Mouse (Mus musculus) MN1 (cell line): ENCODE data around the gene Vcpkmt.
"Not testable (repeated sequence)": the region's sequence is repeated elsewhere in the genome, so short reads cannot be mapped to it uniquely, and the experiment has no call there.

Experiments
- DNase-seq: peaks from one replicate; pipeline ENCODE4 v3.0.0-alpha.2; 2016; ENCODE audit warnings: low spot score

The Vcpkmt gene

DNA sequence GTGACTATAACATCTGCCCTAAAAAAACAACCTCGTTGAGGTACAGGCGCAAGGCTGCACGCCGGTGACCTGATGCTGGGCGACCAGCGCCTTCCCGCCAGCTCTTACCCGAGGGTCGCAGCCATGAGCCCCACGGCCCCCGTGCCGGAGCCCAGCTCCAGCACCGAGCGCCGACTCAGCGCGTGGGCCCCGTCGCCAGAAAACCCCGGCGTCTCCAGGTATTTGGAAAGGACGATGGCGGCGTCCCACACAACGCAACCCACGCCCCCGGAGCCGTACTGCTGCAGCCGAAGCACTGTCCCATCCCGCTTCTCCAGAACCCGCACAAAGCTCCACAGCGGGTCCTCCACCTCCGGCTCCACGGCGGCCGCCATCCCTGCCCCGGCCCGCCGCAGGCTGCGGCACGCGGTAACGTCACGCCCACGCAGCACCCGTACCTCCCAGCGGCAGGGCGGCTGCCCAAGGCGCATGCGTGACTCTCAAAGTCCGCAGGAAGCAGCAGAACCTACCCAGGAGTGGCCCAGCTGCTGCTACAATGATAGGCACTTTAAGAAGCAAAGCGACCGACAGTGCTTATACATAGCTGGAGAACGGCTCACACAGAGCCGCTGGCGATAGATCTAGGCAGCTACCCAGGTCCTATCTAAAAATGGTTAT is at the start of gene Vcpkmt:
Vcpkmt (minus strand) TSS at position 416 of the 657 bp plus-strand sequence.
- peak; percentile 91 for DNase-seq

DNA sequence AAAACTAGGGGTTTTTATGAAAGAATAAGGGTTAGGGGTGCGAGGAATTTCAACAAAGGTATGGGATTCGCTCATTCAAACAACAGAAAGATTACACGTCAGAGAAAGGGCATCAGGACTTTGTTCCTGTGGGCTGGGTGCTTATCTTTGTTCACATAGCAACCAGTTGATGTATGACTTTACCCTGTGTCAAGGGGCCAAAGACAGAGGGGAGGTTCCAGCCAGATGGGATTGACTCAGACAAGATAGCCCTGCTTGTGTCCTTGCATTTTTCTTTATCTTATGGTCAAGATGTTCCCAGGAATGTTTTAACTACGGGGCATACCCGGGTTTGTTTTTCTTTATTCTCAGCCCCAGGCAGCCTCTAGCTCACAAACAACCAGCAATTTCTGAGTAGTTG is 35.8 kb upstream of the Vcpkmt start:
- DNase-seq, result not testable (repeated sequence)

DNA sequence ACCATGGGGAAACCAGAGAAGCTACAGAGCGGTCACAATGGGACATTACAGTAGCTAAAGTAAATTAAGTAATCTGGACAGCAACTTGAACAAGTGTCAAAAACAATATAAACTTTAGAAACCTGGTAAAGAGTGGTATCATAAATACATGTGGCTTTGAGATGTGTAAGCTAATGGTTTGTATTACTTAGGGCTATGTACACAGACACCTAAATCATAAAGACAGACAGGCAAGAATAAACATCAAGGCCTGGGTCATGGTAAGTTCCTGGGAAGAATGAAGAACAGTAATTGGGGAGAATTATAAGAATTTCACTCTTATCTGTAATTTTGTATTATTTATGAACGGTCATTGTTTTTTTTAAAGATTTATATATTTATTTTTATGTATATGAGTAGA is 21.5 kb upstream of the Vcpkmt start:
- no peak for DNase-seq

DNA sequence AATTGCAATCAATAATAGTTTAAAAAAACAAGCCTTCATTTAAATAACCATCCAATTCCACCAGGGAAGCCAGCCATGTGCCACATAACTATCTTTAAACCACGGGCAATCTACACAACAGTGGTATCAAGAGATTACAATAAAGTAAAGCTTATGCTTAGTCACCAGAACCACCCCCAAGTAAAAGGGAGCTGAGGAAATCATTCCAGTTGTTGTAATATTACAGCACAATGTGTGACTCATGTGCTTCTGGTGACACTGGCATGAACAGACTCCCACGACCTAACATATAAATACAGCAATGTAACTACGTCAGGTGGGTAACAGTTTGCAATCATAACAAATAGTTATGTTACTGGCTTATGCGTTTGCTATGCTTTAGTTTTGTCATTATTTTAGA is 14.6 kb upstream of the Vcpkmt start:
- no peak for DNase-seq

DNA sequence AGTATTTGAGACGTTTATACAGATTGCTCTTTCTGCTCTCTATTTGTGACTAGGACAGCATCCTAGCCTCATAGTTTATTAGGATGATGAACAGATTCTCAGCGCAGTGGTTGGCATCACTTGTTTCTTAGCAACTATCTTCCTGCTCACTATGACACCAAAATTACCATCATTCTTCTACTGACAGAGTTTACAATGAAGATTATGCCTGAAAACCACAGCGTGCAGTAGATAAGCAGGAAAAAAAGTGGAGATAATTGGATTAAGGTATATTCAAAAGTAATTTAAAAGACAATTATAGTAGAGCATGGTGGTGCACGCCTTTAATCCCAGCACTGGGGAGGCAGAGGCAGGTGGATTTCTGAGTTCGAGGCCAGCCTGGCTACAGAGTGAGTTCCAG is 10.3 kb upstream of the Vcpkmt start:
- DNase-seq, result no peak

DNA sequence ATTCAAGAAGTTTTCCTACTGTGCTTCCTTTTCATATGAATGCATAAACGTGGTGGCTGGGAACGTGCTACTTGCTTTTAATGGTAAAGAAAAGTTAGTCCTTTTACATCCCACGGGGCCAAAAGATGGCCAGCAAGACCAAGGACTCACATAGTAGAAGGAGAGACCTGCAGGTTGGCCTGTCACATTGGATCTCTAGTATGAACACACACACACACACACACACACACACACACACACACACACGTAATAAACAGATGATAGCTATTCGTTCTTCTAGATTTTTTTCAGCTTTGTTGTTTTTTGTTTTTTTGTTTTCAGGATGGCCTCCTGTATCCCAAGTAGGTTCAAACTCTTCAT is 422 bp upstream of the Vcpkmt start:
- no peak for DNase-seq

DNA sequence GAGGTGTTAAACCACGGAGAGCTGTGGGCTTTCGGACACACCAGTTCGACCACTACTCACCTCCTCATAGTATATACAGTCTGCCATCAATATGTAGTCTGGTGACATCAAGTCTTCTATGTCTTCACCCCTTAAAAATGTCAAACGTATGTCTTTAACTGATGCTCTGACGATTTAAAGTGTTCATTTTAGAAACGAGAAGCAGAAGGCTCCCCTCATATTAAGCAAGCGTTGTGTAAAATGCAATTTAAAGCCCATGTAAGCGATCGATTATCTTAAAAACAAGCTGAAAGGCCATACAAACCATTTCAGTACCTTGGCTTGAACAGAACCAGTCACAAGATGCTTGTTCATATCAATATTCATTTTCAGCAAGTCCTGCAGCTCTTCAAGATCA is 614 bp downstream of the Vcpkmt start:
- no peak for DNase-seq

DNA sequence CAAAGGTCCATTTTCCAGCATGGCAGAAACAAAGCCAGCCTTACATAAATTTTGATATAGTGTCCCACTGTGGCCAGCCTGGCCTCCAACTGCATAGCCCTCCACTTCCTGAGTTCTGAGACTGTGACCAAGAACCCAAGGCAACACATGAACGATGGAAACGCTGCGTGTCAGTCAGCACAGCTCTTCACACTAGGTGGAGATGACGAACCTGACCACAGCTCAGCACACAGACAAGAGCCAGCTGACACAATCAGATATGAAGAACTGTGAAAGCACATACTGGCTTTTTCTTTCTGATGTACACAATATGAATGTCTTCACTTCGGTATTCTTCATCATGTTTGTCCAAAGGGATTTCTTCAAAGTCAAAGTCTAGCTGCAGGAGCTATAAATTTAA is 3.2 kb downstream of the Vcpkmt start:
- DNase-seq, result no peak

DNA sequence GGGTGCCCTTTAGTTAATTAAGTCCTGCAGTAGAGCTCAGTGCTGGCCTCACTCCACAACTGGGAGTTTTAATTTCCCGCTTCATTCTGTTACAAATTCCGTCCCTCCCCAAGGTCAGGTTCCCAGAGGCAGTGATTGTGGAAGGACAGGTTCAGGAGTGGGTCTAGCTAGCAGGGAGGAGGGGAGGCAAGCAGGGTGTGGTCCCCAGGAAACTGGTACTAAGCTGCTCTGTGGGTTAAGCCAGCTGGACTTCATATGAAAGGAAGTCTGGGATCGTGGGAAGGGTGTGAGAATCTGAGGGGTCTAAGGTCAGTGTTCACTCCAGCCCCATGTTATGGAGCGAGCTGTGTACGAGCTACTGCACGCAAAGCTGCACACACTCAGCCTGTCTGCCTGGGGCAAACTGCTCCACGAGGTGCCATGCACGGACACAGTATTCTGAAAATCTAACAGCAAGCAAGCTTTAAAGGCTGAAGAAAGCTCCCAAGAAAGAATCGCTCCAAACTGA is 6.7 kb downstream of the Vcpkmt start:
- DNase-seq, result no peak

DNA sequence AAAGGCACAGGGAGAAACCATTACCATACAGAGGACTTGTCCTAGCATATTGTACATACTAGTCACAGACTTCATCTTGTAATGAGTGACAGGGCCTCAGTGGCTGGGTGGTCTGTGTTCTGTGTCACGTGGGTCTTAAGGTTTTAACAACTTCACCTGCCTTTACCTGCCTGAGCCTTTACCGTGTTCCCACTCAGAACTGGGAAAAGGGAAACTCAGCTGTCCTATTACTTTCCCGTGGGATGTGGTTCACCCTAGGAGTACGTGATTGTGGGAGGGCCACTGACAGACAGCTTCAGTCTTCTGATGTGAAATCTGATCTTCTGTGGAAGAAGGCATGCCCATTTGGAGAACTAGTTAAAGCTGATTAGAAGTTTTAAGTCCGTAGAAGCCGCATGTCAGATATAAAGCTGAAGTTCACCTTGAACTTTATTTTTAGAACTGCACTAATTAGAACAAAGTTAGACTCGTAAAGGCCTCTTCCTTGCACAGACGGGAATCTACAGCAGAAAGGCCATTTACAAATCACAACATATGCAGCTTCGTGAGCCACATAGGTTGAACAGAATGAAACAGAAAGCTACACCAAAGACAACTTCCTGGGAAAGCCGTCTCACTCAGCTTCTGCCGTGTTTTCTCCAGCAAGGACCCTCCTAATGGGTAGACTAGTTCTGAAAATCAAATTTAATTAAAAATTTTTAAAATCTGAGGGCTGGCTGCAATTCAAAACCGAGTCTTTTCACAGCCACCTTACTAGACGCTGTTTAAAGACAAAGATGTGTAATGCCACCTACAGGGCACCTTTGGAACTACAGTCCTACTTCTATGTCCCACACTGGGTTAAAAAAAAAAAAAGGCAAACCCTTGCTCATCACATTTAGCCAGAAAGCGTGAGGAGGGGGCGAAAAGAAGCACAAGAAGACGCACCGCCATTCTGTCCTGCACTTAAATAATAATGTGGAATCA is 8.6 kb downstream of the Vcpkmt start:
- peak; percentile 88 for DNase-seq

DNA sequence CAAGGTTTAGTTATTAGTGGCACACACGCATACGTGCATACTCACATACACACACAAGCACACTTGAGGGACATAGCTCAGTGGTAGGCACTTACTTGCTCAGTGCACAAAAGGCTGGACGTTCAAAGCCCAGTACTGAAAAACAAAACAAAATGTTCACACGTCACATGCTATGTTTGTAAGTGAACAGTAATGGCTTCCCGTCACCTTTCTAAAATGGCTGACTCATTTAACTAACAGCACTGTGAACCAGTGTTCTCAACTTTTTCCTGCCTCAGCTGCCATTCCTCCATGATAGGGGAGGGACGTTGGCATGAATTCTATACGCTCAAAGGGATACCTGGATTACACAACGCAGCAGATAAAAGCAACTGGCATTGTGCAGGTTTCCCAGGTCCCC is 9.6 kb downstream of the Vcpkmt start:
- DNase-seq, result no peak

DNA sequence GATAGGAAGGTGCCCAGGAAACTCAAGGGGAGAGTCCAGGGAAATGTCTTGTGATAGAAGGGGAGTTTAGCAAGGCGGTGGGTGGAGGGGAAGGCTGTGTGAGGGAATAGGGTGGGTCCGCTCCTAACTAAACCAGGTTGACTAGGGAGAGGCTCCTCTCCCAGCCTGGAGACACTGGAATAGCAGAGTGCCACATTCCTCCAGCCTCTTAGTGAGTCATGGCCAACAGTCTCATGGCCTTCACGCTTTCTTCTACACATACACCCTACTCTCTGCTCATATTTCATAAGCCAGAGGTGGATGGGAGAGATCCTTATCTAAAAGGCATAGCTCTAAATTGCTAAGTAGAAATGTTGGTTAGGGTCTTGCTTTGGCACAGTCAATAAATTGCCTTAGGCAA is 12.9 kb downstream of the Vcpkmt start:
- DNase-seq, result no peak

DNA sequence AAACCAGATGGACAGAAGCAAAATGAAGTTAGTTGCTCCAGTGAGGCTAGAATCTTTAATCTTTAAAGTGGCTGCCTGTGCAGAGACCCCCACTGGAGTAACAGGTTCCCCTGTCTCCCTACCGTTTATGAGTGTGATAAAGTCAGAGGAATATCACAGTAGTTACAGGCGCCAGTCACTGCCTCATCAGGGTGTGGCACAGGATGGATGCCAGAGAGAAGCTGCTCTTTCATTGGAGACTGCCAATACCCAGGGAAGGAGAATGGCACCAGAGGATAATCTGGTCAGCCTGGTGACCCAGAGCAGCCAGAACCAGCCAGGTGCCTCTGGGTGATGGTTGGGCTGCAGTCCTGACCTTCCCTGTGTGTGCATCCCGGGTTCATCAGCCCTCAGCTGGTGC is 14.6 kb downstream of the Vcpkmt start:
- no peak for DNase-seq

DNA sequence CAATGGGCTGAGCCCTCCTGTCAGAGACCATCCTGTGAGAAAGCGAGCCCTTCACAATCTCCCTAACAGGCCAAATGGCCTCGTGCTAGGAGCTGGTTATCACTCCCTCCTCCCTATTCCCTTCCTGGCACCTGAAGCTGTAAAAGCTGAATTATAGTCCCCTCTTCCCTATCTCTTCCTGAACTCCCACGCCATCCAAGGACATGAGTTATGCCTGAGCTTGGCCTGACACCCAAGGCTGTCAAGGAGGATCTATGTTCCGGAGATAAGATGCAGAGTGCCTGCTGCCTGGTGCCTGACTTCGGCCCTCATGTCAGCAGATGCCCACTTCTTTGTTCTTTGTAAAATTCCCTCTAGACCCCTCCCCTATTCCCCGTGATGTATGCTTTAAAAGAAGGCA is 21.8 kb downstream of the Vcpkmt start:
- not testable (repeated sequence) for DNase-seq

DNA sequence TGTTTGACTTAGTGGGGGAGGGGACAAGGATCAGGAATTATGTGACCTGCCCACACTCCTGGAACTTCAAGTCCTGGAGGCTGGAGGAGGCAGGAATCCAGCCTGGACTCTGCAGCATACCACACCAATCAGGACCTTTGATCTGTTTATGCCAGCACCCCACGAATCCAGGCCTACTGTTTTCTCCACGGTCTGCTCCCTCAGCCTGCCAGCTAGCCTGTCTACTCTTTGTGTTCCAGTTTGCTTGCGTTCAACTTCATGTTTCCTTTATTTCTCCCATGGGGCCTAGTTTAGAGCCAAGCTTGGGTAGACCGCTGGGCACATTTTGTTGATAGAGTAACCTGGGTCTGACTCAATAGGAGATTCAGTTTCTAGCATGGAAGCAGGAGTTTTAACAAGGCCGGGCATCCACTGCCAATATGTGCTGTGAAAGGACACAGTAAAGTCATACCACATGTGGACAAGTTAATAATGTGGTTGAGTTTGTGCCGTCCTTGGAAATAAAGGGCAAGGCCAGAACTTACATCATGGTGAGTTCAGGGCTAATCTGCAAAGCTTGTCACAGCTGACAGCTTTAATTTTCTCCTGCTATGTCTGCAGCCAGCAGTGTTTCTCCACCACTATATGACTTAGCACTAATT is 26.5 kb downstream of the Vcpkmt start:
- peak; percentile 35 for DNase-seq

DNA sequence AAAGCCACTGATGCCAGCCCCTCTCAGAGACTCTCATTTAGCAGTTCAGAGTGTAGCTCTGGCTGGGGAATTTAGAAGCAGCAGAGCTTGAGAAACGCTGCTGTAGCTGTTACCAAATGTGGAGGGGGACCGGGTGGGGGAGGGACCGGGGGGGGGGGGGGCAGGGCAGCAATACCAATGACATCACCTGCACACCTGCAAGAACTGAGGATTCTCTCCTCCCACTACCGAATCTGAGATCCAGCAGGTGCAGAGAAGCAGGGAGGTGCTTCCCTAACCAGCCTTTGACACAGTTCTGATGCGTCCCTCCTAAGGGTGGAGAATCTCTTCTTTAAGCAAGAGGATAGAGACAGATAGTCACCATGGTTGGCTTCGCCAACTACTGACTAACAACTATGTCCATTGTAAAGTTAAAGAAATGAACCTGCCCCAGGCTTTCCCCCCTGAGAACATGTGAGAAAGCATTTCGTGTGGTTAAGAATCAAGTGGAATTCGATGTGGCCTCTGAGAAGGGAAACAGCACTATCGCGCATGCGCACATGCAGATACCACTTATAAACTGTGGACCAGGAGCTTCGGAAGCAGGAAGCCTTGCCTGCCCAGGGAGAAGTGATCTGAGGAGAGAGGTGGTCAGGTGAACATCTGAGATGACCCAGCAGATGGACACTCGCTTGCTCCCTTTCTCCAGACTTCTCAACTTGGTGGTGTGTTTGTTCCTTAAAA is 37.2 kb downstream of the Vcpkmt start:
- no peak for DNase-seq

DNA sequence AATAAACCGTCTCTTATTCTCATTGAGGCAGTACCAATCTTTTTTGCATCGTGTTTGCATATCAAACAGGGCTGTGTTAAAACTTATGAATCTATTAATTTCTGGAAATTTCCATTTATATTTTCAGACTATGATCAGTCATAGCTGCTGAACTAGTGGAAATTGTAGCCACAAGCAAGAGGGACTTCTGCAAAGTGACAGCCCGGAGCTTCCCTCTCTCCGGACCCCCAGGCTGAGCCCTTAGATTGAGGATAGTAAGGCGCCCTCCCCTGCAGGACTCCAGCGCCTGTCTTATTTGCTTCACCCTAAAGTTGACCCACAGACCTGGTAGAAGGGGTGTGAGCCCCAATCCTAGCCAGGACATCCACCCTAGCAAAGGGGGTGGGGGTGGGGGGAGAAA is 37.8 kb downstream of the Vcpkmt start:
- DNase-seq, result no peak

DNA sequence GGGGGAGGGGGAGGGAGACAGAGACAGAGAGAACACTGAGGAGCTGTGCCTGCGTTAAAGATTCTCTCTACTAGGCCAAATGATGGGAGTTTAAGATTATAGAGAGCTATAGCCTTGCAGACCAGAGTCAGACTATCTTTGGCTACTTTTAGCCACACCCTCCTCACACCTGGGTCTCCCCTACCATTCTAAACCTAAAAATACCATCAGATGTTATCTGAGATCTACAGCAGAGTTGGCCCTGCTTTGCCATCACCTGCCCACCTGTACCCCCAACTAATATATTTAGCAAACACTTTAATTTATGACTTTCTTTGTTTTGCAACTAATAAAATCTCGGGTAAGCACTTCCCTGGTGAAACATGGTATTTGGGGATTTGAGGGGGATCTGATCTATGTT is 38.3 kb downstream of the Vcpkmt start:
- DNase-seq, result no peak

DNA sequence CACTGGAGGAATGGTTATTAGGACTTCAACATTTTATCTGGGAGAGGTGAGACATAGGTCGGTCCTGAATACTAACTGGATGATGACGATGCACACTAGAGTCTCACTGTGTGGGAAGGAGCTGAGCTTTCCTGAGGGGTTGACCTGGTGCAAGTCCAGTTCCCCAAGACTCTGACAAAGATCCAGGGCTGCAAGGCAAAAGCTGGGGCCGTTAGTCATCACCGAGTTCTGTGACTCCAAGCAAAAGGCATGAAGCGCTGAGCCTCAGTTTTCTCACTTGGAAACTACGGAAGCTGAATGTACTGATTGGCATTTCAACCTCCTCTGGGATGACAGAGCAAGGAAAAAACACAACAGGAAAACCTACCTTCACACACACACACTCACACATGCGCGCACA is 40.5 kb downstream of the Vcpkmt start:
- no peak for DNase-seq

DNA sequence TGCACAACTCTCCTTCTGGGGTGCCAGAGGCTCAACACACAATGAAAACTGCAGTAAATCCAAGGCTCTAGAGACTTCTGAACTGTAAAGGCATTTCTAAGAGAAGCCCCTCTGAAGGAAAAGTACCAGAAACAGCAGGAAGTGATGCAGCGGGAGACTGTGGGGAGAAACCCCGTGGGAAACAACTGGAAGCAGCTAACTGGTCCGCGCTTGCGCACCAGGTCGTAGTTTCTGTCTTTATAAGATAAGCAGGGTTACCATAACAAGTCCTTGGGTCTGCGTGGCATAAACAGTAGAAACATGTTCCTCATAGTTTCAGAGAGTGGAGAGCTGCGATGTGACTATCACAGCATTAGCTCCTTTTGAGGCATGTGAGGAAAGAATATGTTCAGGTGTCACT is 41.2 kb downstream of the Vcpkmt start:
- no peak for DNase-seq

DNA sequence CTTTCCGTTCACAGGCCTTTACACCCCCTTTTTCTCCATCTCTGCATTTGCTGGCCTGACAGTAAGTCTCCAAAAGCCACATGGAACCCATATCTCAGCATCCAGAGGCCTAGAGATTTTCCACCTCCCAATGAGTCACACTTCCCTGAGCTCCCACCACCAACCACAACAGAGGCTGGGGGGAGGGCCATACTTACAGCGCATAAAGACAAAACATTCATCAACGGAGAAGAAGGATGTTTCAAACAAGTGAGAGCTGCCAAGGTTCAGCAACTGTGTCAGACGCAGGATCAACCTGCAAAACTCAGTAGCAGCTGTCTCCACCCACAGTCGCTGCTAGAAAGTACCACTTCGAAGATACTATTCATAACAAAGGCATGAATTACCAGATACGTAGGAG is 43.5 kb downstream of the Vcpkmt start:
- DNase-seq, result peak; percentile 68

DNA sequence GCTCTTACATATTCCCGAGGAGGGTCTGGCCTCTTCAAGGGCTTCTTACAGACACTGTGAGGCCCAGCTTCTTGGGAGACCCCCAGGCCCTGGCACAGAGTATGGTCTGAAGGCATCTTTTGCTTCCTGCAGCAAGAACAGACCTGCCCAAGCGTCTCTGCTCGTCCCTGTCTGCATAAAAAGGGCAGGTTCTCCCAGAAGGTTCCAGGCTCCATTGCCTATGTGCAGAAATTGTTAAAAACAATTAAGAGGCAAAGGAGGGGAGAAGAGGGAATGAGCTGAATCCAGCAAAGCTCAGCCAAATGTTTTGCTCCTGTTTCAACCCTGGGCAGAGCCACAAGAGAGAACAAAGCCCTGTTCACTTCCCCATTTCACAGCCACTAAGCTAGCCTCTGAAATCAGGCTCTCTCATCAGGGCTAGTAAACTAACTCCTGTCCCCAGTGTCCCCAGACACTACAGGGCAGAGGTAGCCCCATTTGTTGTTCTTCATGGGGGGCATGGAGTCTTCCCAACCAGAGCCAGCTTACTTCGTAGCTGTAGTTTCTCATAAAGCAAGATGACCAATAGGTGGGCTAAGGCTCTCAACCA is 44.4 kb downstream of the Vcpkmt start:
- DNase-seq, result no peak
